Mouse (Mus musculus) hindbrain, postnatal 0 days (tissue): ENCODE measurements at regions not wholly inside any gene's neighbourhood (a gene's known extent, or its start where the extent isn't known, plus 50 kb on each side); places are given as distances from the start of the nearest gene placed in this dataset.

ENCODE experiments used
- ATAC-seq: fragments of 200-750 bp; cut with Nextera tagmentation; 2 replicates; pipeline ENCODE4 v1.8.0; 2017; ENCODE audit warnings: mild to moderate bottlenecking, moderate TSS enrichment, moderate library complexity
- DNase-seq: peaks from one replicate; pipeline ENCODE4 v3.0.0-alpha.2; 2015; ENCODE audit warnings: low spot score
- H3K27ac ChIP-seq: fragments of 300-500 bp; sonication (generic); 2 replicates; pipeline ENCODE4 v1.5.1; 2014; ENCODE audit warnings: mild to moderate bottlenecking
- H3K27me3 ChIP-seq: fragments of 300-500 bp; sonication (generic); 2 replicates; pipeline ENCODE4 v1.6.1; 2014; ENCODE audit warnings: low read length, mixed read lengths; ENCODE audit not compliant: insufficient read depth
- H3K36me3 ChIP-seq: fragments of 300-500 bp; sonication (generic); 2 replicates; pipeline ENCODE4 v1.6.1; 2014; ENCODE audit warnings: low read length, mixed read lengths; ENCODE audit not compliant: insufficient read depth
- H3K4me1 ChIP-seq: fragments of 300-500 bp; sonication (generic); 2 replicates; pipeline ENCODE4 v1.6.1; 2014; ENCODE audit warnings: antibody characterized with exemption, low read length, mixed read lengths; ENCODE audit not compliant: insufficient read depth
- H3K4me2 ChIP-seq: fragments of 300-500 bp; sonication (generic); 2 replicates; pipeline ENCODE4 v1.6.1; 2014; ENCODE audit warnings: low read depth, mild to moderate bottlenecking, low read length, moderate library complexity, mixed read lengths
- H3K4me3 ChIP-seq: fragments of 300-500 bp; sonication (generic); 2 replicates; pipeline ENCODE4 v1.5.1; 2014; ENCODE audit warnings: low read length
- H3K9ac ChIP-seq: fragments of 300-500 bp; sonication (generic); replicated peaks from 2 replicates; pipeline ENCODE4 v1.6.1; 2014; ENCODE audit warnings: mild to moderate bottlenecking, low read length, moderate library complexity, mixed read lengths
- H3K9me3 ChIP-seq: fragments of 300-500 bp; sonication (generic); 2 replicates; pipeline ENCODE4 v1.6.1; 2016; ENCODE audit warnings: low read length, mixed read lengths
- CTCF ChIP-seq: IDR thresholded peaks from 2 replicates; pipeline ENCODE4 v1.5.1; 2016; ENCODE audit warnings: antibody characterized with exemption, control low read depth, low read depth
- WGBS: fragments of 180-500 bp; shearing (Covaris S2); extraction: QIAGEN DNeasy Blood & Tissue Kit; methylation state at CpG from one replicate; pipeline ENCODE4 v1.1.7; 2014; 5-methylcytosine and 5-hydroxymethylcytosine counted together

GRCm38 (mm10) chr3:41424142-41424939, 131.2 kb upstream of the Jade1 start:
- no peaks in the 10 kb centered on the region for H3K9me3 ChIP-seq
- H3K36me3 ChIP-seq = no peaks in the 10 kb centered on the region
- no peak overlapping the region for H3K9ac ChIP-seq
- no peak overlapping the region for H3K4me2 ChIP-seq
- H3K4me3 ChIP-seq = no peak overlapping the region
- no peak for DNase-seq
- 19% methylated on average over 10 of the region's 10 CpGs for WGBS
- H3K4me1 ChIP-seq = peaks cover 3% of the 10 kb centered on the region; the same call in 1 of the 2 replicates
- TF ChIP-seq CTCF = no peak
- no peak for ATAC-seq
- no peaks in the 10 kb centered on the region for H3K27me3 ChIP-seq
- H3K27ac ChIP-seq = no peak overlapping the region

GRCm38 (mm10) chr3:41423630-41424029, 131.9 kb upstream of the Jade1 start:
- Histone ChIP-seq H3K4me3 (no peak overlapping the region), H3K4me1 (peaks cover 3% of the 10 kb centered on the region; the same call in 1 of the 2 replicates), H3K9me3 (no peaks in the 10 kb centered on the region), H3K4me2 (no peak overlapping the region), H3K27ac (no peak overlapping the region), H3K36me3 (no peaks in the 10 kb centered on the region), H3K27me3 (no peaks in the 10 kb centered on the region), H3K9ac (no peak overlapping the region)
- ATAC-seq = no peak
- no peak for DNase-seq
- WGBS = 79% methylated on average over 5 of the region's 5 CpGs
- no peak for TF ChIP-seq CTCF

- DNase-seq = peak; percentile 4
- WGBS = 34% methylated on average over 14 of the region's 14 CpGs
- Histone ChIP-seq H3K9ac (no peak overlapping the region), H3K27me3 (no peaks in the 10 kb centered on the region), H3K4me3 (no peak overlapping the region), H3K36me3 (no peaks in the 10 kb centered on the region), H3K9me3 (no peaks in the 10 kb centered on the region), H3K27ac (no peak overlapping the region), H3K4me2 (no peak overlapping the region), H3K4me1 (peaks cover 3% of the 10 kb centered on the region; the same call in 1 of the 2 replicates)
- no peak for ATAC-seq
- no peak for TF ChIP-seq CTCF
These were observed 132.6 kb upstream of the Jade1 start for GRCm38 (mm10) chr3:41422615-41423579.

- no peak overlapping the region for H3K4me2 ChIP-seq
- H3K36me3 ChIP-seq = no peaks in the 10 kb centered on the region
- no peak overlapping the region for H3K27ac ChIP-seq
- TF ChIP-seq CTCF = no peak
- no peaks in the 10 kb centered on the region for H3K27me3 ChIP-seq
- H3K4me3 ChIP-seq = no peak overlapping the region
- 60% methylated on average over 1 of the region's 1 CpGs for WGBS
- DNase-seq (no peak), ATAC-seq (no peak)
- 0 out of 2 replicates have a peak, but pooled peaks cover 3% of the 10 kb centered on the region for H3K4me1 ChIP-seq
- H3K9ac ChIP-seq = no peak overlapping the region
- no peaks in the 10 kb centered on the region for H3K9me3 ChIP-seq
These were observed 141.8 kb upstream of the Jade1 start for GRCm38 (mm10) chr3:41413771-41414170.

- WGBS = 84% methylated on average over 2 of the region's 2 CpGs
- DNase-seq (no peak), ATAC-seq (no peak)
- Histone ChIP-seq H3K27ac (no peak overlapping the region), H3K36me3 (no peaks in the 10 kb centered on the region), H3K4me1 (0 out of 2 replicates have a peak, but pooled peaks cover 3% of the 10 kb centered on the region), H3K9ac (no peak overlapping the region), H3K4me2 (no peak overlapping the region), H3K9me3 (no peaks in the 10 kb centered on the region), H3K4me3 (no peak overlapping the region), H3K27me3 (no peaks in the 10 kb centered on the region)
- no peak for TF ChIP-seq CTCF
These were observed 142.8 kb upstream of the Jade1 start for GRCm38 (mm10) chr3:41412698-41413097.

GRCm38 (mm10) chr3:41408821-41409737, 146.5 kb upstream of the Jade1 start:
- Histone ChIP-seq H3K9ac (peak overlapping the region; percentile 38; the same call in 1 of the 2 replicates), H3K4me3 (peak overlapping the region; percentile 41), H3K9me3 (no peaks in the 10 kb centered on the region), H3K36me3 (no peaks in the 10 kb centered on the region), H3K27me3 (no peaks in the 10 kb centered on the region), H3K4me2 (peak overlapping the region; percentile 69), H3K4me1 (peaks cover 5% of the 10 kb centered on the region; the same call in 1 of the 2 replicates), H3K27ac (peak overlapping the region; percentile 49; the same call in 1 of the 2 replicates)
- TF ChIP-seq CTCF = no peak; the same call in 1 of the 2 replicates
- WGBS = 3% methylated on average over 15 of the region's 15 CpGs
- peak; percentile 79 for ATAC-seq
- DNase-seq = peak; percentile 66
